Mouse (Mus musculus) lung, postnatal 0 days (tissue): ENCODE data around the gene Amigo1. TPM values are rescaled to one million over a fixed set of nuclear protein-coding genes. Genes with fewer than 3 reads are reported as not detected.
A peak's percentile ranks its signal among the peaks of the same experiment; 100 is the strongest.

Experiments used
- ATAC-seq: fragments of 200-750 bp; cut with Nextera tagmentation; 2 replicates; pipeline ENCODE4 v1.8.0; 2017; ENCODE audit warnings: moderate library complexity
- DNase-seq: peaks from one replicate; pipeline ENCODE4 v3.0.0-alpha.2; 2016; ENCODE audit warnings: low spot score
- H3K27ac ChIP-seq: fragments of 300-500 bp; sonication (generic); 2 replicates; pipeline ENCODE4 v1.5.1; 2014; ENCODE audit warnings: antibody characterized with exemption, mild to moderate bottlenecking, low read length, mixed read lengths
- H3K27me3 ChIP-seq: fragments of 300-500 bp; sonication (generic); replicated peaks from 2 replicates; pipeline ENCODE4 v1.6.1; 2014; ENCODE audit warnings: low read length, mixed read lengths; ENCODE audit not compliant: insufficient read depth
- H3K36me3 ChIP-seq: fragments of 300-500 bp; sonication (generic); 2 replicates; pipeline ENCODE4 v1.6.1; 2014; ENCODE audit warnings: low read length, mixed read lengths; ENCODE audit not compliant: insufficient read depth
- H3K4me1 ChIP-seq: fragments of 300-500 bp; sonication (generic); 2 replicates; pipeline ENCODE4 v1.6.1; 2014; ENCODE audit warnings: antibody characterized with exemption, low read depth, low read length, mixed read lengths; ENCODE audit not compliant: insufficient read depth
- H3K4me2 ChIP-seq: fragments of 300-500 bp; sonication (generic); replicated peaks from 2 replicates; pipeline ENCODE4 v1.6.1; 2014; ENCODE audit warnings: low read depth, mild to moderate bottlenecking, low read length, moderate library complexity, mixed read lengths
- H3K4me3 ChIP-seq: fragments of 300-500 bp; sonication (generic); 2 replicates; pipeline ENCODE4 v1.5.1; 2014; ENCODE audit warnings: low read depth, low read length
- H3K9ac ChIP-seq: fragments of 300-500 bp; sonication (generic); replicated peaks from 2 replicates; pipeline ENCODE4 v1.6.1; 2014; ENCODE audit warnings: low read depth, mild to moderate bottlenecking
- H3K9me3 ChIP-seq: fragments of 300-500 bp; sonication (generic); 2 replicates; pipeline ENCODE4 v1.6.1; 2016; ENCODE audit warnings: low read length, mixed read lengths
- CTCF ChIP-seq: IDR thresholded peaks from 2 replicates; pipeline ENCODE4 v1.5.1; 2016; ENCODE audit warnings: antibody characterized with exemption, mild to moderate bottlenecking
- EP300 ChIP-seq: IDR thresholded peaks from 2 replicates; pipeline ENCODE4 v1.6.1; 2016; ENCODE audit warnings: antibody characterized with exemption, mild to moderate bottlenecking, control low read depth
- WGBS: fragments of 180-500 bp; shearing (Covaris S2); extraction: QIAGEN DNeasy Blood & Tissue Kit; methylation state at CpG from one replicate; pipeline ENCODE4 v1.1.7; 2014; 5-methylcytosine and 5-hydroxymethylcytosine counted together
- polyA plus RNA-seq: library from polyadenylated mRNA; unstranded; fragments of >200 nt; fragmentation: Nextera tagmentation; extraction: Ambion mirVana; gene quantifications from 2 replicates; pipeline ENCODE4 v1.2.1, GENCODE M21; 2015

Gene Amigo1
- polyA plus RNA-seq, 1 experiment from 2014 or later = 4.6 TPM

- Histone ChIP-seq H3K4me2 (no peak overlapping the region), H3K4me1 (peaks cover 8% of the 10 kb centered on the region; the same call in 1 of the 2 replicates), H3K27ac (no peak overlapping the region), H3K9me3 (no peaks in the 10 kb centered on the region), H3K9ac (no peak overlapping the region), H3K27me3 (no peaks in the 10 kb centered on the region), H3K36me3 (no peaks in the 10 kb centered on the region), H3K4me3 (no peak overlapping the region)
- no peak for TF ChIP-seq CTCF
- TF ChIP-seq EP300 = no peak
- WGBS = 65% methylated on average over 6 of the region's 6 CpGs
- no peak for ATAC-seq
- no peak for DNase-seq
These were observed 25.7 kb downstream of the Amigo1 start for GRCm38 (mm10) chr3:108211845-108212244.

- no peak for ATAC-seq
- Histone ChIP-seq H3K4me2 (no peak overlapping the region), H3K27ac (no peak overlapping the region), H3K9me3 (no peaks in the 10 kb centered on the region), H3K9ac (no peak overlapping the region), H3K4me1 (peaks cover 4% of the 10 kb centered on the region; the same call in 1 of the 2 replicates), H3K36me3 (no peaks in the 10 kb centered on the region), H3K27me3 (no peaks in the 10 kb centered on the region), H3K4me3 (no peak overlapping the region)
- TF ChIP-seq EP300 (no peak), CTCF (peak; percentile 20)
- no peak for DNase-seq
- 81% methylated on average over 8 of the region's 8 CpGs for WGBS
These were observed 26.3 kb downstream of the Amigo1 start for GRCm38 (mm10) chr3:108212406-108212805.

- no peak for ATAC-seq
- TF ChIP-seq CTCF (no peak), EP300 (no peak)
- no peaks in the 10 kb centered on the region for H3K27me3 ChIP-seq
- H3K4me3 ChIP-seq = no peak overlapping the region
- no peak for DNase-seq
- no peaks in the 10 kb centered on the region for H3K36me3 ChIP-seq
- no peak overlapping the region for H3K4me2 ChIP-seq
- H3K4me1 ChIP-seq = 0 out of 2 replicates have a peak, but pooled peaks cover under 1% of the 10 kb centered on the region
- H3K9me3 ChIP-seq = no peaks in the 10 kb centered on the region
- no peak overlapping the region for H3K9ac ChIP-seq
- no peak overlapping the region for H3K27ac ChIP-seq
- 9% methylated on average over 5 of the region's 5 CpGs for WGBS
These were observed 28.6 kb downstream of the Amigo1 start for GRCm38 (mm10) chr3:108214734-108215133.

GRCm38 (mm10) chr3:108220661-108221060 is 34.5 kb downstream of the Amigo1 start:
- no peak overlapping the region for H3K9ac ChIP-seq
- no peak overlapping the region for H3K27ac ChIP-seq
- TF ChIP-seq CTCF (no peak), EP300 (no peak)
- no peaks in the 10 kb centered on the region for H3K4me1 ChIP-seq
- 64% methylated on average over 3 of the region's 3 CpGs for WGBS
- H3K36me3 ChIP-seq = no peaks in the 10 kb centered on the region
- no peak for DNase-seq
- no peaks in the 10 kb centered on the region for H3K9me3 ChIP-seq
- H3K4me3 ChIP-seq = no peak overlapping the region
- H3K4me2 ChIP-seq = no peak overlapping the region
- ATAC-seq = no peak
- H3K27me3 ChIP-seq = peaks cover 6% of the 10 kb centered on the region; the same call in 1 of the 2 replicates

- H3K36me3 ChIP-seq = no peaks in the 10 kb centered on the region
- TF ChIP-seq CTCF (no peak), EP300 (no peak)
- peak; percentile 8; the same call in 1 of the 2 replicates for ATAC-seq
- H3K4me2 ChIP-seq = peak overlapping the region; percentile 72
- WGBS = 4% methylated on average over 54 of the region's 67 CpGs
- no peak for DNase-seq
- no peak overlapping the region for H3K9ac ChIP-seq
- no peaks in the 10 kb centered on the region for H3K4me1 ChIP-seq
- H3K9me3 ChIP-seq = no peaks in the 10 kb centered on the region
- peaks cover 16% of the 10 kb centered on the region for H3K27me3 ChIP-seq
- H3K4me3 ChIP-seq = peak overlapping the region; percentile 42
- H3K27ac ChIP-seq = no peak overlapping the region
These were observed 39.8 kb downstream of the Amigo1 start for GRCm38 (mm10) chr3:108225711-108226557.

GRCm38 (mm10) chr3:108226558-108227350 is 40.6 kb downstream of the Amigo1 start, which contains the start of gene Sypl2:
Sypl2 (minus strand) TSS chr3:108226648.
- peaks cover 16% of the 10 kb centered on the region for H3K27me3 ChIP-seq
- H3K9ac ChIP-seq = 0 out of 2 replicates have a peak within 1 kb of the TSS, but pooled peaks have one; percentile 26
- no peaks in the 10 kb centered on the region for H3K36me3 ChIP-seq
- peak; percentile 49 for DNase-seq
- no peaks in the 10 kb centered on the region for H3K4me1 ChIP-seq
- ATAC-seq = peak; percentile 28; the same call in 1 of the 2 replicates
- peak within 1 kb of the TSS; percentile 72 for H3K4me2 ChIP-seq
- TF ChIP-seq CTCF (no peak), EP300 (no peak)
- H3K4me3 ChIP-seq = peak within 1 kb of the TSS; percentile 42
- no peak within 1 kb of the TSS for H3K27ac ChIP-seq
- 5% methylated on average over 40 of the region's 44 CpGs for WGBS
- no peaks in the 10 kb centered on the region for H3K9me3 ChIP-seq
